ENCODE assay signal across 8 mouse cellular contexts in the genomic region with DNA sequence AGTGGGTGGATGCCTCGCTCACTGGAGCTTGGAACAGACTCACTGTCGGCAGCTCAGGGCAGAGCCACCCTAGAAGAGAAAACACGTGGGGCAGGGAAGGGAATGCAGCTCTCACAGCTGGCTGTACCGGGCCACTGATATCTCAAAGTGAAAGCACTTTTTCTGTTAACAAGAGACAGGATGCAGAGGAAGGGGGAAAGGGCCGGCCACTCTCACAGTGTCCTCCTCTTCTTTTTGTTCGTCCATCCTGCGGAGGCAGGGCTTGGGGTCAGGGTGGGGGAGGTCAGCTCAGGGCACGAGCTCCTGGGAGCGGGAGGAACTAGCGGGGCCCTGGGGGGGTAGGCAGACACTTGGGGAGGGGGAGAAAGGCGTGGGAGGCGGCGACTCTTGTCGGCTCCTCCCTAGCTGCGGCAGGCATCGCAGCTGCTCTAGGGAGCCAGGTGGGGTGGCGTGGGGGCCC.
A peak's percentile ranks its signal among the peaks of the same experiment; 100 is the strongest.
DNase-seq lines count a peak whose midpoint lies in the region; ATAC-seq and TF ChIP-seq lines count a peak whose summit lies in the region.

No protein-coding gene starts in this region.

- no peak for TF ChIP-seq POLR2A in kidney, adult 2 months (IDR thresholded peaks at IDR 0.05; ENCODE audit: low read depth, low read length)
- no peak for TF ChIP-seq POLR2A in olfactory bulb, adult 2 months (IDR thresholded peaks at IDR 0.05; ENCODE audit: insufficient read depth, low read depth, low read length)

- H3K9ac ChIP-seq in lung, embryonic 16.5 days (ENCODE audit: low read length) = peak overlapping the region; percentile 45; the same call in 1 of the 2 replicates

- no peak overlapping the region for H3K27ac ChIP-seq in kidney, adult 2 months (ENCODE audit: insufficient read depth, low read depth, low read length)
- no peak overlapping the region for H3K27ac ChIP-seq in lung, embryonic 16.5 days (ENCODE audit: low read length)
- no peak overlapping the region for H3K27ac ChIP-seq in olfactory bulb, adult 2 months (ENCODE audit: insufficient read depth, low read depth, low read length)

- no peaks in the 10 kb centered on the region for H3K4me1 ChIP-seq in kidney, adult 2 months (ENCODE audit: control insufficient read depth, insufficient read depth, low read length)
- H3K4me1 ChIP-seq in lung, embryonic 16.5 days (replicated peaks; ENCODE audit: control insufficient read depth, insufficient read depth, low read length) = peaks cover 2% of the 10 kb centered on the region; the same call in 1 of the 2 replicates
- H3K4me1 ChIP-seq in olfactory bulb, adult 2 months (ENCODE audit: control insufficient read depth, insufficient read depth, low read length) = peaks cover 8% of the 10 kb centered on the region

- no peaks in the 10 kb centered on the region for H3K27me3 ChIP-seq in kidney, adult 2 months (replicated peaks; ENCODE audit: control insufficient read depth, insufficient read depth, low read length)
- H3K27me3 ChIP-seq in lung, embryonic 16.5 days (ENCODE audit: control insufficient read depth, insufficient read depth, low read depth, low read length) = no peaks in the 10 kb centered on the region

- H3K4me2 ChIP-seq in lung, embryonic 16.5 days (ENCODE audit: low read depth, low read length) = peak overlapping the region; percentile 59

- no peaks in the 10 kb centered on the region for H3K9me3 ChIP-seq in lung, embryonic 16.5 days (ENCODE audit: control insufficient read depth, low read length)

- H3K36me3 ChIP-seq in kidney, adult 2 months (ENCODE audit: control insufficient read depth, insufficient read depth, low read length) = no peaks in the 10 kb centered on the region
- no peaks in the 10 kb centered on the region for H3K36me3 ChIP-seq in lung, embryonic 16.5 days (ENCODE audit: control insufficient read depth, insufficient read depth, low read length)

- peak; percentile 68 for DNase-seq in CD4-positive, CD25-positive, alpha-beta regulatory T cell, adult 2 months (ENCODE audit: low read depth, low spot score)
- DNase-seq in adrenal gland, postnatal 14 days = peak; percentile 53
- peak; percentile 1 for DNase-seq in heart, adult 8-10 months (ENCODE audit: low spot score)
- peak; percentile 25 for DNase-seq in kidney, adult 2 months
- no peak for DNase-seq in layer of hippocampus, adult 18-20 months (ENCODE audit: low spot score in 2 of 2)
- no peak for DNase-seq in cerebellum, adult 8-10 months

- peak overlapping the region; percentile 56 for H3K4me3 ChIP-seq in kidney, adult 2 months (ENCODE audit: insufficient read depth, low read depth, low read length)
- peak overlapping the region; percentile 51 for H3K4me3 ChIP-seq in lung, embryonic 16.5 days (ENCODE audit: low read length)
- H3K4me3 ChIP-seq in olfactory bulb, adult 2 months (ENCODE audit: insufficient read depth, low read depth, low read length) = peak overlapping the region; percentile 49

- WGBS in kidney, adult 2 months = 2% methylated on average over 17 of the region's 17 CpGs
- 17% methylated on average over 14 of the region's 17 CpGs for WGBS in lung, embryonic 16.5 days
- WGBS in olfactory bulb, adult 2 months = 26% methylated on average over 17 of the region's 17 CpGs

- ATAC-seq in lung, embryonic 16.5 days (ENCODE audit: low read depth) = peak; percentile 83

- no peak for TF ChIP-seq CTCF in kidney, adult 2 months (conservative IDR thresholded peaks at IDR 0.05; ENCODE audit: insufficient read depth, insufficient read length, low read depth, low read length)
- TF ChIP-seq CTCF in olfactory bulb, adult 2 months (IDR thresholded peaks at IDR 0.05; ENCODE audit: insufficient read depth, low read depth, low read length) = no peak

Comparison
In these comparisons a context has a peak if more than half of its experiments do, and no peak if none do; other contexts are left out.
1. DNase-seq: peak in CD4-positive, CD25-positive, alpha-beta regulatory T cell, adult 2 months (single experiment), adrenal gland, postnatal 14 days (single experiment), heart, adult 8-10 months (single experiment) and kidney, adult 2 months (single experiment); none in layer of hippocampus, adult 18-20 months (0 of 2) and cerebellum, adult 8-10 months (single experiment).
2. Peak in every context shown above with its lines, with median percentiles within 50 percentile points of each other: H3K4me3 ChIP-seq.